Mouse (Mus musculus) liver, adult 2 months (tissue): ENCODE measurements around the gene Syt8. TPM values are rescaled to one million over a fixed set of nuclear protein-coding genes. Genes with fewer than 3 reads are reported as not detected.
A peak's percentile ranks its signal among the peaks of the same experiment; 100 is the strongest.

Experiments used
- DNase-seq: peaks from one replicate; pipeline ENCODE4 v3.0.0-alpha.2; 2011; ENCODE audit warnings: low read depth, low spot score; ENCODE audit errors: extremely low read depth
- H3K27ac ChIP-seq: fragments of 200-500 bp; replicated peaks from 2 replicates; pipeline ENCODE4 v1.5.1; 2012; ENCODE audit warnings: low read depth, mild to moderate bottlenecking, control low read depth, inconsistent platforms, low read length; ENCODE audit not compliant: insufficient read depth
- H3K27me3 ChIP-seq: fragments of 200-500 bp; 2 replicates; pipeline ENCODE4 v1.6.1; 2012; ENCODE audit warnings: mild to moderate bottlenecking, moderate library complexity, low read length, inconsistent platforms; ENCODE audit not compliant: control insufficient read depth, insufficient read depth
- H3K36me3 ChIP-seq: fragments of 200-500 bp; 2 replicates; pipeline ENCODE4 v1.6.1; 2012; ENCODE audit warnings: low read length, inconsistent platforms; ENCODE audit not compliant: control insufficient read depth, insufficient read depth
- H3K4me1 ChIP-seq: fragments of 200-500 bp; 2 replicates; pipeline ENCODE4 v1.6.1; 2011; ENCODE audit warnings: low read length; ENCODE audit not compliant: control insufficient read depth, insufficient read depth
- H3K4me3 ChIP-seq: fragments of 200-500 bp; 2 replicates; pipeline ENCODE4 v1.5.1; 2011; ENCODE audit warnings: low read depth, mild to moderate bottlenecking, control low read depth, low read length, moderate library complexity; ENCODE audit not compliant: insufficient read depth
- H3K79me2 ChIP-seq: fragments of 200-500 bp; 2 replicates; pipeline ENCODE4 v1.6.1; 2012; ENCODE audit warnings: inconsistent platforms, mild to moderate bottlenecking, low read length, moderate library complexity; ENCODE audit not compliant: control insufficient read depth, insufficient read depth
- H3K9ac ChIP-seq: fragments of 200-500 bp; 2 replicates; pipeline ENCODE4 v1.6.1; 2012; ENCODE audit warnings: low read depth, mild to moderate bottlenecking, control low read depth, inconsistent platforms, low read length
- CTCF ChIP-seq: fragments of 200-500 bp; IDR thresholded peaks from 2 replicates; pipeline ENCODE4 v1.5.1; 2011; ENCODE audit warnings: low read depth, low read length, control low read depth
- POLR2A ChIP-seq: fragments of 200-500 bp; IDR thresholded peaks from 2 replicates; pipeline ENCODE4 v1.6.1; 2011; ENCODE audit warnings: low read length, control low read depth; ENCODE audit not compliant: insufficient read depth; ENCODE audit errors: extremely low read depth
- WGBS: fragments of 180-500 bp; shearing (Covaris S2); methylation state at CpG from one replicate; pipeline ENCODE4 v1.1.7; 2018; 5-methylcytosine and 5-hydroxymethylcytosine counted together
- polyA plus RNA-seq: library from polyadenylated mRNA; depleted of rRNA; stranded (reverse); fragments of >200 nt; gene quantifications from 2 replicates; pipeline ENCODE4 v1.2.3, GENCODE M21; 2012
- total RNA-seq: library from RNA; depleted of rRNA; stranded (reverse); fragments of >200 nt; gene quantifications from 2 replicates; pipeline ENCODE4 v1.2.3, GENCODE M21; 2014

The Syt8 gene
- total and polyA plus RNA-seq, 2 experiments: not detected

DNA sequence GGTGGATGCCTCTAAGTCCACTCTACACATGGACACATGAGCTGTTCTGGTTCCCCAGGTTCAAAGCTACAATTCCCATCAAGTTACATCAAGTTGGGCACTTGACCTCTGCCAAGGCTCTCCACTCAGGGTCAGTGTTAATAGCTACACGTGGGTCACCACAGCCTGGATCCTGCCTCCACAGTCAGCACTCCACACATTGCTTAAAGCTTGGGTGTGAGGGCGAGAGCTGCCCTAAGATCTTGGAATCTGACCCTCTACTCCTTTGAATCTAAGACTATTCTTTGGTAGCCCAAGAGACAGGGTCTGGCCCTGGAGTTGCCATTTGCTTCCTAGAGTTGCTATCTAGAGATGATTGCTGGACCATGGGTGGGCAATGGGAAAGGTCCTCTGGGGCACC, 45.9 kb upstream of the Syt8 start:
- Histone ChIP-seq H3K79me2 (peaks cover 17% of the 10 kb centered on the region; the same call in 1 of the 2 replicates), H3K27me3 (no peaks in the 10 kb centered on the region), H3K36me3 (peaks cover 10% of the 10 kb centered on the region), H3K4me1 (peaks cover 14% of the 10 kb centered on the region), H3K4me3 (no peak overlapping the region), H3K27ac (no peak overlapping the region), H3K9ac (no peak overlapping the region)
- no peak for DNase-seq
- WGBS: 84% methylated on average over 2 of the region's 2 CpGs
- TF ChIP-seq POLR2A (no peak), CTCF (no peak)

DNA sequence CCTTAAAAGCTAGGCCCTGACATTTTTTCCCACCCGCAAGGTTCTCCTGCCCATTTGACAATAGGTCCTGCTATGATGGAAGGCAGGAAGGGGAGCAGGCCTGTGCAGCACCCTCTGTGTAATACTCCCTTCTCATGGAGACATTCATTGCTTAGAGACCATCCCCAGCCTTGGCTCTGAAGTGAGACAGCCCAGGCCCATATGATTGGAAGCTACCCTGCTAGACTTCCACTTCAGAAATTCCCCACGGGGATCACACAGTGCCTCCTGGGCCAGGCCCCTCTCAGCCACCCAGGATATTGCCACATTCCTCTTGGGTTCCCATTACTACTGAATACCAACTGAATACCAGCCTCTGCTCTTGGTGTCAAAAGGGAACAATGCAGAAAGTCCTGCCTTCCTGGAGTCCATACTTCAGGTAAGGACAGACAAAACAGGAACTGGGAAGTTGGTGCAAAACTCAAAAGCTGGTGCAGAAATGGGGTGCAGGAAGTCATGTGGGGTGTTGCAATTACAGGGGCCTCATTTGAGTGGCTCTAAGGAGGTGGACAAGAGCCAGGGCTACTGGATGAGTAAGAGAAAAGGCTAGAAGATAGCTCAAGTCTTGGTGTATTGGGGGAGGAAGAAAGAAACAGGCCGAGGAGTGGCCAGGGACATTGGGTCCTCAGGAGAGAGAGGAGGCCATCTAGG, 44.5 kb upstream of the Syt8 start:
- WGBS: 85% methylated on average over 3 of the region's 3 CpGs
- H3K4me1 ChIP-seq: peaks cover 14% of the 10 kb centered on the region
- no peak overlapping the region for H3K27ac ChIP-seq

DNA sequence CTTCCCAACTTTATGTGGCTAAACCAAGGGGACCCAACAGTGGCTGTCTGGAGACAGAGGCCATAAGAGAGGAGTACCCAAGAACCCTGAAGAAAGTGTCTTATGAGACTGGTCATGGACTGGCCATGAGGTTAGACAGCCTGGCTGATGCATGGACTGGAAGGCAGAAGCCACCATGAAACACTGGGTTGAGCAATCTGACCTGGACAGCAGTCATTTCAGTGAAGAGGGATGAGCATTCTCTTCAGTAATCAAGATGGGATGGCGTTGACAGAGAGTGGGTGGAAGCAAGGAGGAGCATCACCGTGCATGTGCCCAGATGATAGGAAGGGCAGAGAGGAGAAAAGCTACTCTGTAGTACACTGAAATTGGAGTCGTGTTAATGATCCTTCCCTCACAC, 43.5 kb upstream of the Syt8 start:
- no peak overlapping the region for H3K9ac ChIP-seq
- no peaks in the 10 kb centered on the region for H3K27me3 ChIP-seq
- no peaks in the 10 kb centered on the region for H3K36me3 ChIP-seq
- no peak for DNase-seq
- H3K27ac ChIP-seq: no peak overlapping the region
- TF ChIP-seq POLR2A (no peak), CTCF (no peak)
- H3K79me2 ChIP-seq: peaks cover 13% of the 10 kb centered on the region; the same call in 1 of the 2 replicates
- 27% methylated on average over 3 of the region's 3 CpGs for WGBS
- no peak overlapping the region for H3K4me3 ChIP-seq
- H3K4me1 ChIP-seq: peaks cover 4% of the 10 kb centered on the region

More for the DNA sequence above, 44.5 kb upstream of the Syt8 start:
- Histone ChIP-seq H3K79me2 (peaks cover 17% of the 10 kb centered on the region; the same call in 1 of the 2 replicates), H3K9ac (no peak overlapping the region), H3K27me3 (no peaks in the 10 kb centered on the region), H3K4me3 (no peak overlapping the region), H3K36me3 (peaks cover 3% of the 10 kb centered on the region)
- no peak for TF ChIP-seq POLR2A
- TF ChIP-seq CTCF: no peak
- peak; percentile 33 for DNase-seq

DNA sequence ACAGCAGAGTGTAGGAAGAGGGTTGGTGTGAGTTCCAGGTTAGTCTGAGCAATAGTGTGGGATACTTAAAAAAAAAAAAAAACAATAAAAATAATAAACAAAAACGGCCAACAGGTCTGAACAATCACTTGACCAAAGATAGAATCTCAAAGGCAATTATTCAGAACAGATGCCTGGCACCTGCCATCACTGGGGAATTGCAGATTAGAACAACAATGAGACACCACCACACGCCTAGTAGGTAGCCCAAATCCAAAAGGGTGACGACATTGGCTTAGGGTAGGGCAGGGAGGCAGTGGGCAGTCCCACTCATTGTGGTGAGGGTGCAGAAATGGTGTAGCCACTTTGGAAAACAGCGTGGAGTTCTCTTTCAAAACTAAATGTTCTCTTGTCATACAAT, 43.0 kb upstream of the Syt8 start:
- no peak overlapping the region for H3K9ac ChIP-seq
- no peaks in the 10 kb centered on the region for H3K36me3 ChIP-seq
- H3K4me3 ChIP-seq: no peak overlapping the region
- H3K27me3 ChIP-seq: no peaks in the 10 kb centered on the region
- TF ChIP-seq POLR2A (no peak), CTCF (no peak)
- H3K79me2 ChIP-seq: peaks cover 8% of the 10 kb centered on the region; the same call in 1 of the 2 replicates
- WGBS: 72% methylated on average over 4 of the region's 4 CpGs
- DNase-seq: no peak
- H3K4me1 ChIP-seq: peaks cover 1% of the 10 kb centered on the region; the same call in 1 of the 2 replicates
- no peak overlapping the region for H3K27ac ChIP-seq

DNA sequence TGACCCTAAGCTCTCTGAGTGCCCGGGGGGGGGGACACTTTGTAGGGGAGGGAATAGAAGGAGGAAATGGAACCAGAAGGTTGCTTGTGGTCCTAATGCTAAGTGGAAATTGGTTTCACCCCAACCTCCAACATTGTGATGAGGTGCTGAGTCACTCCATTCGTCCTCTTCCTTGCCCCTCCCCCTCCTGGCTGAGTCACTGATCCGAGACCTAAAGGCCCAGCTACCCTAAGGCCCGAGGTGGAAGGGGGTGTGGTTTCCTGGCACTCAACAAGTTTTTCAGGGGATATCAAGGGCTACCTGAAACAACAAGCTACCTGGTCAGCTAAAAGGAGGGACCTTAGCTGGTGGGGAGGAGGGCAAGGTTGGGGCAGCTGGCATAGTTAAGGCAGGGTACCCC, 41.5 kb upstream of the Syt8 start:
- Histone ChIP-seq H3K9ac (no peak overlapping the region), H3K4me1 (no peaks in the 10 kb centered on the region; the same call in 1 of the 2 replicates)
- DNase-seq: peak; percentile 24

More for the DNA sequence above, 41.5 kb upstream of the Syt8 start:
- WGBS: 41% methylated on average over 4 of the region's 4 CpGs
- Histone ChIP-seq H3K27me3 (no peaks in the 10 kb centered on the region), H3K4me3 (no peak overlapping the region), H3K27ac (peak overlapping the region; percentile 2; the same call in 1 of the 2 replicates), H3K79me2 (no peaks in the 10 kb centered on the region), H3K36me3 (no peaks in the 10 kb centered on the region)
- TF ChIP-seq CTCF: no peak
- no peak for TF ChIP-seq POLR2A
